Mouse (Mus musculus) kidney, postnatal 25 days (tissue): ENCODE data around the gene Tctex1d4.

Experiments used
- DNase-seq, 2 experiments: peaks; one replicate each; pipeline ENCODE4 v3.0.0; 2021; ENCODE audit warnings: mixed read lengths in 2 of 2

The Tctex1d4 gene

DNA sequence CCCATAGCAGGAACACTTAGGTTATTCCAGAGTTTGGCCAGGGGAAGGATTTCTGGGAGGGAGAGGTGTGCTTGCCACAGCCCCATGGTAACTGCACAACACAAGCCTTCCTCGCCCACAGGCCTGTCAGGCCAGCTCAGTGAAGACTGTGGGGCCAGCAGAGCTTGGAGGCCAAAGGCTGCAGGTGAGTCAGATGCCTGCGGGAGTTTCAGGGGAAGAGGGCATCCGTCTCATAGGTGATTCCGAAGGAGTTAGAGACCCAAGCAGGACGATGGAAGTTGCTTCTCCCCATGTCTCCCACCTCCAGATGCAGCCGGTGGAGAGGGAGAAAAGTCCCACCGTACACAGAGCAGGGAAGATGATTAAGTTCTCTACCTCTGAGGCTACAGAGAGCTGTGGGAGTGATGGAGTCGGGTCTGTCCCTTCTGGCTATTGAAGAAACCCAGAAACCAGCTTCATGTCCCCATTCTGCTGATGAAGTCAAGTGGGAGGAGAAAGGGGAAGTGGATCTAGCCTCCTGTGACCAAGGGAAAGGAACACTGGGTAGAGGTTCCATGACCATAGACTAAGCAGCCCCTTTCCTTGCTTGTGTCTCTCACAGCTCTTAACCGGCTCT is at the start of gene Tctex1d4:
Gene Tctex1d4, plus strand, starts transcription at position 120 of the 616 bp plus-strand sequence.
- no peak for DNase-seq

DNA sequence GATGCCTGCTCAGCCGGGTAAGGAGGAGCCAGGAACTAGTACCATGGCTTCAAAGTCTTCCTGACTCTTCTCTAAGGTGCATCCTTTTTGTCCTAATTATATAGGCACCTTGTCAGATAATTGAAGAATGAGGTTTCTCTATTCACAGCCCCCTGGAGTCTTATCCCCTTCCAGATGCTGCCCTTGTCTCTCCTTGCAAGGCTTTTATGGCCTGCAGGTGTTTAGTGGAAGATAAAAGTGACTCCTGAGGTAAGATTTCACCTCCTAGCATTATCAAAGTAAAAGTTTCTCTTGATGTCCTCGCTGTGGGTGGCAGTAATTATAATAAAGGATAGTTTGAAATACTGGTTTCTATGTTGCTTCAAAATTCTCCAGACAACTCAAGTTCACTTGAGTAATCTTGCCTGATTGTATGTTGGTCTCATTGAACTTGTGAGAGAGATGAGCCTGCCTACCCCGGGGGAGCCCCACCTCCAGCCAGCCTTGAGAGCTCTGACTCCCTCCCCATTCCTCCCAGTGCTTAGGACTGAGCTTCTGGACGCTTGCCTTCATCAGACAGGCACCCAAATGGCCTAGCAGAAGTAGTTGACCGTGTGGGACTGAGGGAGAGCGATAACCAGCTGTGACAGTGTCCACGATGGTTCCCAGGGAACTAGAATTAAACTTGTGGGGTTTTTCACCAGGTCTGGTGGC is 38.5 kb upstream of the Tctex1d4 start:
- no peak for DNase-seq

DNA sequence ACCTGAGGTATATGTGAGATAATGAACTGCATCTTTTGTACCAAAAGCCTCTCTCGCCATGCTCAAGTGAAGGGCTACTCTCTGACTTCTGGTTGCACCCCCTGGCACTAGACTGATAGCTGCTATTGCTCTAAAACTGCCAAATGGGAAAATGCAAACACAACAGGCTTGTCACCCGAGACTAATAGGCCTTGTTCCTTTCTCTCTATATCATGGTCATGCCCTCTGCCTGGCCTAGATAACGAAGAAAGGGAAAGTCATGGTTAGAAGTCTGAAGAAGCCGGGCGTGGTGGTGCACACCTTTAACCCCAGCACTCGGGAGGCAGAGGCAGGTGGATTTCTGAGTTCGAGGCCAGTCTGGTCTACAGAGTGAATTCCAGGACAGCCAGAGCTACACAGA is 36.0 kb upstream of the Tctex1d4 start:
- no peak for DNase-seq

DNA sequence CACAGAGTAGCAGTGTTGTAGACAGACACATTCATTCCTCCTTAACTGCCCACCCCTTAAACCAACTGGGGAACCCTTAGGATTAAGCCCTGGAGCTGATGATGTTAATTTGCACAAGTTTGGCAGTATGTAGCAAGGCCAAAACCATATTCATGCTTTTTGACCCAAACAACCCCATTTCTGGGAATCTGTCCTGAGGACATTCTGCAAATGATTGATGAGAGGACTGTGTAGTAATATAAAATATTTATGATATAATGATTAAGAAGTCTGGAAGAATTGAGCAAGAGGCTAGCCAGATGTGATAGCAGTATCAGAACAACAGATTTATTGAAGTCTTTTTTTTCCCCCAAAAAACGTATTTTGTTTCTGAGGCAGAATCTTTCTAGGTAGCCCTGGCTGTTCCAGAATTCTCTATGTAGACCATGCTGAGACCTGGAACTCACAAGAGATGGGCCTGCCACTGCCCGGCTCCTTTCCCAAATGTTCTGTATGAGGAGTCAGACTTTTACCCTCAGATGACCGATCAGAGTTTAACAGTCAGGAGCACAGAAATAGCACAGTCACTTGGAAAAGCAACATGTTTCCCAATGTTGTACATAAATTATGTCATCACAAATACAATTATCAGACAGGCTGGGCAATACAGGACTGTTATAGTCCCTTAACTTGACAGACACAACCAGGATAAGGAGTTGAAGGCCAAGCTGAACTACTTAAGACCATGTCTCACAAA is 31.8 kb upstream of the Tctex1d4 start:
- DNase-seq, result no peak

DNA sequence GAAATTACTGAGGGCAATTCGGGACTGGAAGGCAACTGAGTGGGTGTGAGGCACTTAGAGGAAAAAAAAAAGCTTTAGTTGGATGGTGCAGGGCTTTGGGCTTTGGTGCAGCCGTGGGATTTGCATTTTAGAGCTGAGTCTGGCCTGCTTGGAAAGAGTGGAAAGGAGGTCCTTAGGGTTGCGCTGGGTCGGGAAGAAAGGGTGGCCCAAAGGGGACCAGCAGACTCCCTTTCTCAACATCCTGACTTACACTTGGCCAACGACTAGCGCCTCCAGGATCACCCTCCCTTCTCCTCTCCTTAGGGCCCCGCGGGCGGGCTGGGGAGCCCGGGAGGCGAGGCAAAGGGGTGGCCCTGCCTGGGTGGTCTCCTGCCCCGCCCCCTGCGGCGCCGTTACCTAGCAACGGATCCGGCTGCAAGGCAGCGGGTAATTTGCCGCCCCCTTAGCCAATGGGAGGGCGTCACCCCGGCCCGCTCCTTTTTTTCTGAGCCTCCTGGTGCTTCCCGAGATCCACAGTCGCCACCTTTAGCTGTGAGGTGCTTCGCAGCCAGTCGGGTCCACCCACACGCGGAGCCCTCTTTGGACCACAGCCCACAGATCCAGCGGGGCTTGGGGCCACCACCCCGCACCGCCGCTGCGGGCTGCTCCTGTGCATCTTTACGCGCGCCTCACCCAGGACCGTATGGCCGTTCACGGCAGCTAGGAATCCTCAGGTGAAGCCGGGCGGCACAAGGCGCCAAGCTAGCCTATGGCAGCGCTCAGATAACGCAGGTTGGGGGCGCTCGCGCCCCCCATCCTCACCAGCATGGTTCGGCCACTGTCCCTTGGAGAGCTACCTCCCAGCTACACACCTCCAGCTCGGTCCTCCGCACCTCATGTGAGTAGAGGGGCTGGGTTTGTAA is 30.8 kb upstream of the Tctex1d4 start, which contains the start of gene Ptch2:
Gene Ptch2, plus strand, starts transcription at position 525 of the 902 bp plus-strand sequence.
- DNase-seq, result peak; percentile 81 to 87

DNA sequence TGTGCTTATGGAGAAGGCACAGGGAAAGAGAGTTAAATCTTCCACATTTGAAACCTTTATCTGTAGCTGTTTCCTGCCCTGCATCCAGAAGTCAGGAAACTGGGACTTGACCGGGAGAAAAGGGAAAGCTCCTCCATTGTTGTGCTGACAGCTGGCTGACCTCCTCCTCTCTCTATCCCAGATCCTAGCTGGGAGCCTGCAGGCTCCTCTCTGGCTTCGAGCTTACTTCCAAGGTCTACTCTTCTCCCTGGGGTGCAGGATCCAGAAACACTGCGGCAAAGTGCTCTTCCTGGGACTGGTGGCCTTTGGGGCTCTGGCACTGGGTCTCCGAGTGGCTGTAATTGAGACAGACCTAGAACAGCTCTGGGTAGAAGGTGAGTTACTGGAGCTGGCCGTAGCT is 29.9 kb upstream of the Tctex1d4 start:
- peak in 1 of 2 experiments; percentile 26 for DNase-seq

DNA sequence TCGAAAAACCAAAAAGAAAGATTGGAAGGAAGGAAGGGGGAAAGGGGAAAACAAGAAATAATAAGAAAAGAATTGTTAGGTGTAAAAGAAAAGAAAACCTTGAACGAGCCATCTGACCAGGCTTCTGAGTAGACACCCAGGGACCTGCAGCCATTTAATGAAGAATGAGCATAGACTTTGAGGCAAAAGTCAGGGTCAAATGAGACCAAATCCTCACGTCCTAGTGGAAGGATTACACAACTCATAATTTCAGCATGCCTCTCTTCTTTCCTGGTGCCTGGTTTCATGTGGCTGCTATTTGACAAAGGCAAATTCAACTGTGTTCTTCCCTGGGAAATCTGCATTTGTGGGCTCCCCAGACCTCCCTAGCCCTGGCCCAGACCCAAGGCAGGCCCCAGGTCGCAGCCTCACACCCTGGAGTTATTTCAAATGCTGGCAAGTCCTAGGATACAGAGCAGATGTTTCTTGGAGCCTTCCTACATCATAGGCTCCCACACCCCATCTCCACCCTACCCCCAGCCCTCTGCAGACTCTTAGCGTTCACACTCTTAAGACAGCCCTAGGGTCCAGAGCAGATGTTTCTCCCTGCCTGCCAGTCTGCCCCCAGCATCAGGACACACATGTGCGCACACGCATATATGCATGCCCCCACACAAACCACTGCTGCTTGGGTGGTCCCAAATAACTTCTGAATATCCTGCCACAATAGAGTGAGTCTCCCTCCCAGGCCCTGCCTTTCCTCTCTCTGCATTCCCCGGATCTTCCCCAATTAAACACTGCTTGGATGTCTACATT is 28.4 kb upstream of the Tctex1d4 start:
- DNase-seq, result no peak

DNA sequence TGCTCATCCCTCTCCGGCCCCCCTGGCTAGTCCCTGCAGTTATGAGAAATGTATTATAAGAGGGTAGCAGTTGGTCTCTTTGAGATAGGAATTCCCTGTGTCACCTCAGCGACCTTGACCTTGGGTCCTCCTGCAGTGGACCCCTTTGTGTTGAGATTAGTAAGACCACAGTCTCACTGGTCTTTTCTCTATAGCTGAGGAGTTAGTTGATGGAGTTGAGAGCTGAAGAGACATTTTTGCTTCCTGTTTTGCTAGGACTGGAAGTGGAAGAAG is 27.9 kb upstream of the Tctex1d4 start:
- no peak for DNase-seq

DNA sequence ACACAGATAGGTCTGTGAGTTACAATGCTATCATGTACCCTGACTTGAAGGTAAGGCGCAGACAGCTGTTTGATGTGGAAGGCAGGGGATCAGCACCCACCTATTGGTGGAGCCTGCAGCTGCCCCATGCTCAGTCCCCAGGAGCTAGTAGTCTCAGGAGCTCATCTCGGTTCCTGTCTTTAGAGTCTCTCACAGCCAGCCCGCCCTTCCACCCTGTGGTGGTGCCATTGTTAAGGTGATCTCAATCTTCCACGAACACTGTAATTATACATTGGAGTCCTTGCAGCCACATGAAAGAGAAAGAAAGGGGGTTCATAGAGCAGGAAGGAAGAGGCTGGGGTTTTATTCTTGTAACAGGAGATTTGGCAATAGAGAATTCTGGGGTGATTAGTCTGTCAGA is 26.6 kb upstream of the Tctex1d4 start:
- DNase-seq, result no peak

DNA sequence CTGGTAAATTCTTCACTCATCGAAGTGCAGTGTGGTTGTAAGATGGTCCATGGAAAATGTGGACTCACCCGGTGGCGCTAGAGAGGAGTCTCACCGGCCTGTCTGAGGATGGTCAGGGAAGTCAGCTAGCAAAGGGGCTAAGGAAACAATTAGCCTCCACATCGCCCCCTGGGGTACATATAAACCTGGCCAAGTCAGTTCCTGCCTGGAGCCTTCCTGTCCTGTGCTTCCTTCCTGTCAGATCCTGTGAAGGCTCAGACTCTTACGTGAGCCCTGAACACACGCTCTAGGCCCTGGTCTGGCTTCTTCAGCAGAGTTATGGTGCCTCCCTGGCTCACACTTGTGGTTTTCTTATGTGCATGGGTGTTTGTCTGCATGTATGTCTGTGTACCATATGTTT is 25.4 kb upstream of the Tctex1d4 start:
- DNase-seq, result peak; percentile 69 to 71

DNA sequence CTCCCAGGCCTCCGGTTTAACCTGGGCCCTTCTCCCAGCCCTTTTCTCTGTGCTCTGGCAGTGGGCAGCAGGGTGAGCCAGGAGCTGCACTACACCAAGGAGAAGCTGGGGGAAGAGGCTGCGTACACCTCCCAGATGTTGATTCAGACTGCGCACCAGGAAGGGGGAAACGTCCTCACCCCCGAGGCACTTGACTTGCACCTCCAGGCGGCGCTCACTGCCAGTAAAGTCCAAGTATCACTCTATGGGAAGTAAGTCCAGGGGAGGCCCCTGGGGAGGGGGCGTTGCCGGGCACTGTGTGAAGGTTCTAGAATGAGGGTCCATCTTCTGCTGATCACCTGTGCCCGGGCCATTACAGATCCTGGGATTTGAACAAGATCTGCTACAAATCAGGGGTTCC is 21.9 kb upstream of the Tctex1d4 start:
- no peak for DNase-seq

DNA sequence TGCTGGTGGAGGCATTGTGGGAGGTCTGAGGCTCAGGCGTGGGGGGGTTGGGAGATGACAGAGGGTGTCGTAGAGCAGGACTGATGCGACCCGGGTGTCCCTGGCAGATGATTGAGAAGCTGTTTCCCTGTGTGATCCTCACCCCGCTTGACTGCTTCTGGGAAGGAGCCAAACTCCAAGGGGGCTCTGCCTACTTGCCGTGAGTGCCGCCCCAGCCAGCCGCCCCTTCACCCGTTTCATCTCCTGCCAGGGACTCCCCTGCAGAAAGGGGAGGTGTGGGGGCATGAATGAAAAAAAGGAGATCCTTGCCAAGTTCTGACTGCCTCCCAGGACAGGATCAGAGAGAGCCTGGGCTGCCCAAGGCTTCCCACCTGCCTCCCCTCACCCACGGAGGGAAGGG is 21.5 kb upstream of the Tctex1d4 start:
- no peak for DNase-seq

DNA sequence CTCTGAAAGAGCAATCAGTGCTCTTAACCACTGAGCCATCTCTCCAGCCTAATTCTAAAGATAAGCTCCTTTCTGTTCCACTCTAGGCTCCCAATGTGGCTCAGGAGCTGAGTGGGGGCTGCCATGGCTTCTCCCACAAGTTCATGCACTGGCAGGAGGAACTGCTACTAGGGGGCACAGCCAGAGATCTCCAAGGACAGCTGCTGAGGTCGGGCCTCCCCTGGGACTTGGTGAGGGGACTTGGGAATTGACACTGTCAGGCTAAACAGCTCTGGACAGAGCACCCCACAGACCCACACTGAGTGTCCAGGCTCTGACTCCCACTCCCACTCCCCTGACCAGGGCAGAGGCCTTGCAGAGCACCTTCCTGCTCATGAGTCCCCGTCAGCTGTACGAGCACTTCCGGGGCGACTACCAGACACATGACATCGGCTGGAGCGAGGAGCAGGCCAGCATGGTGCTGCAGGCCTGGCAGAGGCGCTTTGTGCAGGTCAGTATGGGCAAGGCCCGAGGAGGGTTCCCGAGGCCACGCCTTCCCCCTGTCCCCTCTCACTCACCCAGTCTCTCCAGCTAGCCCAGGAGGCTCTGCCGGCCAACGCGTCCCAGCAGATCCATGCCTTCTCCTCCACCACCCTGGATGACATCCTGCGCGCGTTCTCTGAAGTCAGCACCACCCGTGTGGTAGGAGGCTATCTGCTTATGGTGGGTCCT is 18.6 kb upstream of the Tctex1d4 start:
- no peak for DNase-seq

DNA sequence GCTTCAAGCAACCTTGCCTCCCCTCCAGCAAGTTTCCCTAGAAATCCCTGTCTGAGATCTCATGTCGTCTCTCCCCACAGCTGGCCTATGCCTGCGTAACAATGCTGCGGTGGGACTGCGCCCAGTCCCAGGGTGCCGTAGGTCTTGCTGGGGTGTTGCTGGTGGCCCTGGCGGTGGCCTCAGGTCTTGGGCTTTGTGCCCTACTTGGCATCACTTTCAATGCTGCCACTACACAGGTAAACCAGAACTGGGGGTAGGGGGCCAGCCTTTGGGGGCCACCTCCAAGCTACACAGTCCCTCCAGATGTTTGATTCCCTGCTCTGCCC is 18.1 kb upstream of the Tctex1d4 start:
- no peak for DNase-seq

DNA sequence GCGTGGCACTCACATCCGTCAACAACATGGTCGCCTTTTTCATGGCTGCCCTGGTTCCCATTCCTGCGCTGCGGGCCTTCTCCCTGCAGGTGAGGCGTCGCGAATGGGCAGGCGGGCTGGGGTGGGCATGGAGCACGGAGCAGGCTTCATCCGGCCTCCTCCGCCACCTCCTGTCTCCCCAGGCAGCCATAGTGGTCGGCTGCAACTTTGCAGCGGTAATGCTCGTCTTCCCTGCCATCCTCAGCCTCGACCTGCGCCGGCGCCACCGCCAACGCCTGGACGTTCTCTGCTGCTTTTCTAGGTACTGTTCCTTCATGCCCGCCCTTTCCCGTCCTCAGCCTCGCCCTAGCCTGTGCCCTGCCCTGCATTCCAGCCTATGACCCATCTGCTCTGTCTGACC is 17.3 kb upstream of the Tctex1d4 start:
- DNase-seq, result no peak

DNA sequence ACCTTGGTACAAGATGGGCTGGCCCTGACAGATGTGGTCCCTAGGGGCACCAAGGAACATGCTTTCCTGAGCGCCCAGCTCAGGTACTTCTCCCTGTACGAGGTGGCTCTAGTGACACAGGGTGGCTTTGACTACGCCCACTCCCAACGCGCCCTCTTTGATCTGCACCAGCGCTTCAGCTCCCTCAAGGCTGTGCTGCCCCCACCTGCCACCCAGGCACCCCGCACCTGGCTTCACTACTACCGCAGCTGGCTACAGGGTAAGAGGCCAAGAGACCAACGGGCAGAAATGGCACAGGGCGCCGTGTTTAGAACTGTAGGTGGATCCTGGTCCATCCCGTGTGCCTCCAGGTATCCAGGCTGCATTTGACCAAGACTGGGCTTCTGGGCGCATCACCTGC is 16.3 kb upstream of the Tctex1d4 start:
- no peak for DNase-seq

DNA sequence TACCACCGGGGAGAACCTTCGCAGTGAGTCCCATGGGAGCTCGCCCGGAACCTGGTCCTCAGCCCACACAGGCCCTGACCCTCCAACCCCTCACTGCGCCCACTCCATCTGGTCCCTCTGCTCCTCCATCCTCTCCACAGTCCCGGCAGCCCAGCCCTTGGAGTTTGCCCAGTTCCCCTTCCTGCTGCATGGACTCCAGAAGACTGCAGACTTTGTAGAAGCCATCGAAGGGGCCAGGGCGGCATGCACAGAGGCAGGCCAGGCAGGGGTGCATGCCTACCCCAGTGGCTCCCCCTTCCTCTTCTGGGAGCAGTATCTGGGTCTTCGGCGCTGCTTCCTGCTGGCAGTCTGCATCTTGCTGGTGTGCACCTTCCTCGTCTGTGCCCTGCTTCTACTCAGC is 15.6 kb upstream of the Tctex1d4 start:
- no peak for DNase-seq

DNA sequence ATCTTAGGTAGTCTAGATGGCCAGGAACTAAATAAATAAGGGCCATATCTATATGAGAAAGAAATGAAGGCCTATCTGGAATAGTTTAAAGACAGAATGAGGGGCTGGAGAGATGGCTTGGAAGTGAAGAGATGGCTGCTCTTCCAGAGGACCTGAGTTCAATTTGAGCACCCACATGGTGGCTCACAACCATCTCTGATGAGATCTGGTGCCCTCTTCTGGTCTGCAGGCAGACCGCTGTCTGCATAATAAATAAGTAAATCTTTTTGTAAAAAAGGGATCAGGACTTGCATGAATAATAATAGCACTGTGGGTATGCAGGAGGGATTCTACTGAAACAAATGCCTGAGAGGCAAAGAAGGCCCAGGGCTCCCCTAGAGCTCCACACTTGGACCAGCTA is 13.4 kb upstream of the Tctex1d4 start:
- no peak for DNase-seq

DNA sequence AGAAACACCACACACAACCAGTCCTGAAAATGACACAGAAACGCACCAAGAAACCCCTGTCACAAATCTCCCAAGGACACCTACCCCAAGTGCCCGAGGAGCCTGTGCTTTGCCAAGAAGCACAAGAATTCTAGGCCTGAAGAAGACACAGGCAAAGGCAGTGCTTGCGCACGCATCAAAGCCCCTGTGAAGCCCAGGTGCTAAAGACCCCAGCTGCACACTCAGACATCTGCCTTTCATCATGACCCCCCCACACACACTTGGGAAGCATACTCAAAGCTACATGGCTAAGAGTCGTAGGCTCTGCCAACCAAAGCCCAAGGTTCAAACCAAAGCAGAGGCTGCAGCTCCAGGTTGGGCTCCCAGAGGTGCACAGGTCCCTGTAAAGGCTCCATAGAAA is 11.0 kb upstream of the Tctex1d4 start:
- no peak for DNase-seq

DNA sequence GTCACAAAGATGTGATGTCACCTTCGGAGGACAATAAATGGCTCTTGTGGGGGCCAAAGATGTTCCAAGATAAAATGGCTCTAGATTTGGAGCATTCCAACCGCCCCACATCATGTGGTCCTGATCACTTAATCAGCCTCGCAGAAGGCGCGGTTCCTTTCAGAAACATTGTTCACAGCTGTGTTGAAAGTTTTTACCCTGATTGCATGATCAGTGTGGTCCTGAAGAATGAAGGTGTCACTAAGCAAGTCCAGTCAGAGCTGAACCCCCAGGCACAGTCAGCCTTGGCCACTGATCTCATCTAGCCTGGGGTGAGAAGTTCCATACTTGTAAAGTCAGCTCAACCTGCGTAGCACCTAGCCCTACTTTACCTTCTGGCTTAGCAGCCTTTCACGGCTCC is 8.7 kb upstream of the Tctex1d4 start:
- no peak for DNase-seq

DNA sequence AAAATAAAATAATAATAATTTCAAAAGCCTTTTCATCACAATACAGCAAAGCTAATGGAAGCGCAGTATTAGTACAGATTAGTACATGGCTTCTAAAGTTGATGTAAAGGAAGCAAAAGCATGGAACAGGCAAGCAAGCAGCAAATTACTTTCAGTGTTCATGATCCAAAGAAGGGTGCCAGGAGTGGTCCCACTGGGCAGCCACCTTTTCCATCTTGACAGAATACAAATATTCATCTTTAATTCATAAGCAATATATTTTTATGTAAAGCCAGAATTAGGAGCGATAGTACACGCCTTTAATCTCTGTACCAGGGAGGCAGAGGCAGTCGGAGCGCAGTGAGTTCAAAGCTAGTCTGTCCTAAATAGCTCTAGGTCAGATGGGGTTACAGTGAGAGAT is 7.0 kb upstream of the Tctex1d4 start:
- DNase-seq, result no peak

DNA sequence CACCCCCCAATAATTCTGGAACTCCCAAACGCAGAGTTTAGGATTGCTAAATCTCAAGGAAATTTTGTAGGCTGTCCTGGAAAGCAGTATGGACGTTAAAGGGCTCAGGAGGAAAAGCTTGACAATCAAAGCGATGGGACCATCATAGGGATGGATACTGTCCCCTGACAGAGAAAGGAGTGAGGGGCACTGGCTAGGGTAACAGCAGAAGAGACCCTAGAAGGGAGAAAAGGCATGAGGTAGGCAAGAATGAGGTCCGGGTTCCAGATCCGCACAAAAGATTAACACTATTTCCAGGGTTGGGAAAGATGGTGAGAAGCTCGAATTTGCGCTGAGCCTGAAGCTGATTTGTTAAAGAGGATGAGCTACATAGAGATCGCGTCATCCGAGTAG is 6.5 kb upstream of the Tctex1d4 start:
- DNase-seq, result no peak
